Mouse (Mus musculus) lung, postnatal 0 days (tissue): Measurements from ENCODE around the gene Gm26965.

ENCODE experiments used
- CTCF ChIP-seq: IDR thresholded peaks from 2 replicates; pipeline ENCODE4 v1.5.1; 2016; ENCODE audit warnings: antibody characterized with exemption, mild to moderate bottlenecking
- EP300 ChIP-seq: IDR thresholded peaks from 2 replicates; pipeline ENCODE4 v1.6.1; 2016; ENCODE audit warnings: antibody characterized with exemption, mild to moderate bottlenecking, control low read depth

GRCm38 (mm10) chr13:67545941-67546340 is 20.0 kb upstream of the Gm26965 start:
- TF ChIP-seq CTCF, result no peak
- TF ChIP-seq EP300, result no peak
